Mouse (Mus musculus) heart, embryonic 12.5 days (tissue): Measurements from ENCODE around the gene Vmn2r87. TPM values are rescaled to one million over a fixed set of nuclear protein-coding genes. Genes with fewer than 3 reads are reported as not detected.

ENCODE experiments used
- polyA plus RNA-seq: library from polyadenylated mRNA; unstranded; fragments of >200 nt; fragmentation: Nextera tagmentation; extraction: Ambion mirVana; gene quantifications from 2 replicates; pipeline ENCODE4 v1.2.1, GENCODE M21; 2016

Gene Vmn2r87
- polyA plus RNA-seq, 1 experiment from 2014 or later: not detected

Other genes starting within 250 kb of the Vmn2r87 start
- 0.05 and 0.08 TPM in 2 replicates for gene Neurod4, start 217.2 kb downstream of the Vmn2r87 start, polyA plus RNA-seq
- 0.27 and 0.37 TPM in 2 replicates for gene Tespa1, start 174.5 kb downstream of the Vmn2r87 start, polyA plus RNA-seq
- not detected in 2 replicates for gene Vmn2r84, start 103.1 kb downstream of the Vmn2r87 start, polyA plus RNA-seq
- gene Vmn2r85, start 67.7 kb downstream of the Vmn2r87 start, polyA plus RNA-seq: not detected in 2 replicates
- gene Vmn2r86, start 41.3 kb downstream of the Vmn2r87 start, polyA plus RNA-seq: not detected in 2 replicates